Mouse (Mus musculus) G1E (cell line): ENCODE measurements around the gene Gtf2ird1. TPM values are rescaled to one million over a fixed set of nuclear protein-coding genes. Genes with fewer than 3 reads are reported as not detected.

Experiments used
- ATAC-seq: 2 replicates; pipeline ENCODE4 v1.8.0; 2016; ENCODE audit warnings: mild to moderate bottlenecking; ENCODE audit not compliant: insufficient number of reproducible peaks, poor library complexity, low FRiP score, severe bottlenecking; ENCODE audit errors: extremely low read depth
- DNase-seq: peaks from one replicate; pipeline ENCODE4 v3.0.0; 2012; ENCODE audit warnings: low spot score
- H3K27me3 ChIP-seq: 2 replicates; pipeline ENCODE4 v1.6.1; 2012; ENCODE audit warnings: mild to moderate bottlenecking, low read length, inconsistent platforms; ENCODE audit not compliant: insufficient read depth
- H3K36me3 ChIP-seq: replicated peaks from 2 replicates; pipeline ENCODE3; 2012; ENCODE audit warnings: mild to moderate bottlenecking, inconsistent platforms
- H3K4me1 ChIP-seq: 2 replicates; pipeline ENCODE4 v1.6.1; 2012; ENCODE audit warnings: low read depth, low read length, inconsistent platforms, mixed read lengths; ENCODE audit not compliant: insufficient read depth
- H3K4me3 ChIP-seq: 2 replicates; pipeline ENCODE4 v1.5.1; 2012; ENCODE audit warnings: low read depth, mild to moderate bottlenecking, inconsistent platforms, low read length, moderate library complexity, mixed read lengths
- H3K9me3 ChIP-seq: replicated peaks from 2 replicates; pipeline ENCODE4 v1.6.1; 2012; ENCODE audit warnings: inconsistent platforms
- CTCF ChIP-seq: IDR thresholded peaks from 2 replicates; pipeline ENCODE4 v1.5.1; 2012; ENCODE audit warnings: low read depth, low read length, inconsistent platforms, mixed read lengths
- GATA1 ChIP-seq: IDR thresholded peaks from 2 replicates; pipeline ENCODE4 v1.6.1; 2012; ENCODE audit warnings: borderline replicate concordance, low read length, inconsistent platforms, mixed read lengths
- GATA2 ChIP-seq: IDR thresholded peaks from 2 replicates; pipeline ENCODE4 v1.6.1; 2012; ENCODE audit warnings: low read depth, low read length, inconsistent platforms, borderline replicate concordance
- POLR2AphosphoS5 ChIP-seq: IDR thresholded peaks from 2 replicates; pipeline ENCODE4 v1.6.1; 2012; ENCODE audit warnings: low read depth, low read length, inconsistent platforms; ENCODE audit not compliant: insufficient replicate concordance
- TAL1 ChIP-seq: conservative IDR thresholded peaks from 2 replicates; pipeline ENCODE4 v1.6.1; 2012; ENCODE audit warnings: low read depth, low read length, inconsistent platforms, mixed read lengths
- polyA plus RNA-seq: library from polyadenylated mRNA; stranded (reverse); fragments of >175 nt; gene quantifications from 2 replicates; pipeline ENCODE4 v1.2.3, GENCODE M21; 2012
- total RNA-seq, 2 experiments: library from RNA; stranded (forward) in 1 of 2; stranded (reverse) in 1 of 2; fragments of 200-1000 nt in 1 of 2; fragments of >200 nt in 1 of 2; fragmentation: Nextera tagmentation in 1 of 2; gene quantifications; 2 replicates each; pipeline ENCODE4 v1.2.3; 2014 to 2017

Gtf2ird1 gene
- total and polyA plus RNA-seq, 3 experiments, result 1.5 to 2.2 TPM; not detected in 1

DNA sequence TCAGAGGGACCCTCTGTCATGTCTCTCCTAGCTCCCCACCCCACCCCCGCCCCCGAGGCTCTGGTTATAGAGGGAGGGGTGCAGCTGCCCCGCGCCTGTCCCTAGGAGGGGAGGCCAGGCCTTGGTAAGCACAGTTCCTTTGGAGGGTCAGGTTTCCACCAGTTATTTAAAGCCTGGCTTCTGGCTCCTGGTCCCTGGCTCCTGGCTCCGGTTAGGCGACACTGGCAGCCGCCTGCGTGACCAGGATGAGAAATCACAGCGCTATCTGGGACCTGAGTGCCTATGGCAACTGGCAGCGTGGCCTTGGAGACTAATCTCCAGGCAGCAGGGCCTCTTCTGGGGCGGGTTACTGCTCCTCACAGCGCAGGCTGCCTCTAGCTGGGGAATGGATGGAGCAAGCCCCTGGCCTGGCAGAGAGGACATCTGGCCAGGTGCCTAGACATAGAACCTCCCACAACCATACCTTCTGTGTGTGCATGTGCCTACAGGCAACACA is 20.6 kb downstream of the Gtf2ird1 start:
- DNase-seq (no peak), ATAC-seq (no peak)
- no peaks in the 10 kb centered on the region for H3K9me3 ChIP-seq
- no peak overlapping the region for H3K4me3 ChIP-seq
- no peaks in the 10 kb centered on the region for H3K4me1 ChIP-seq
- peaks cover 3% of the 10 kb centered on the region; the same call in 1 of the 2 replicates for H3K27me3 ChIP-seq
- no peaks in the 10 kb centered on the region for H3K36me3 ChIP-seq
- TF ChIP-seq GATA1 (no peak), GATA2 (no peak), POLR2AphosphoS5 (no peak), TAL1 (no peak), CTCF (no peak)

DNA sequence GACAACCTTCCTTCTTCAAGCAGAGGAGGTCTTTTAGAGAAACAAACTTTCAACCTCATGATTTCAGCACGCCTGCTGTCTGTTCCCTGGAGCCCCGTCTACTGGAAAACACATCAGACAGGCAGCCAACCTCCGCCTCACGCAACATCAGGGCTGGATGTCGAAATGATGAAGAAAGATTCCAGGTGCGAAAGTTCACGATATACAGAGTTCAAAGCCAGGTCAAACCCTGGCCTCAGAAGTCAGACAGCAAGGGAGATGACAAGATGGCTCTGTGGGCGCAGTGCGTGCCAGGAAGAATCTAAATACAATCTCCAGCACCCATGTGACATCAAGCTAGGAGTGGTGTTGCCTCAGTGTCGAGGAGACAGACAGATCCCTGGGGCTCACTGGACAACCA is 23.4 kb downstream of the Gtf2ird1 start:
- TF ChIP-seq TAL1 (no peak), GATA2 (no peak), POLR2AphosphoS5 (no peak), GATA1 (no peak), CTCF (no peak)
- ATAC-seq, result no peak
- DNase-seq, result no peak
- H3K9me3 ChIP-seq, result no peaks in the 10 kb centered on the region
- no peaks in the 10 kb centered on the region for H3K36me3 ChIP-seq
- no peak overlapping the region for H3K4me3 ChIP-seq
- H3K4me1 ChIP-seq, result no peaks in the 10 kb centered on the region
- H3K27me3 ChIP-seq, result peaks cover 3% of the 10 kb centered on the region; the same call in 1 of the 2 replicates

DNA sequence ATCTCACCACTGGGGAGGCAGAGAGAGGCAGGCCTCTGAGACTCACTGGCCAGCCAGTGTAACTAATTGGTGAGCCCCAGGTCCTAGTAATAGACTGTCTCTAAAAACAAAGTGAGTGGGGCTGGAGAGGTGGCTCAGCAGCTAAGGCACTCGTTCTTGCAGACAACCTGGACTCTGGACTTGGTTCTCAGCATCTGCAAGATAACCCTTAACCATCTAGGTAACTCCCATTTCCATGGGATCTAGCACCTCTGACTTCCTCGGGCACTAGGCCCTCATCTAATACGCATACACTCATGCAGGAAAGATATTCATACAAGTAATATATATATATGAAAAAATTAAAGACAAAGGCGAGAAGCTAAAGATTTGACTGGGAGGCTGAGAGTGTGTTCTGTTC is 26.4 kb downstream of the Gtf2ird1 start:
- ATAC-seq (no peak), DNase-seq (no peak)
- H3K27me3 ChIP-seq, result no peaks in the 10 kb centered on the region
- H3K4me3 ChIP-seq, result no peak overlapping the region
- no peak for TF ChIP-seq CTCF
- no peak for TF ChIP-seq TAL1
- TF ChIP-seq GATA2, result no peak
- no peak for TF ChIP-seq GATA1
- no peak for TF ChIP-seq POLR2AphosphoS5
- H3K9me3 ChIP-seq, result no peaks in the 10 kb centered on the region
- H3K36me3 ChIP-seq, result no peaks in the 10 kb centered on the region
- H3K4me1 ChIP-seq, result no peaks in the 10 kb centered on the region

DNA sequence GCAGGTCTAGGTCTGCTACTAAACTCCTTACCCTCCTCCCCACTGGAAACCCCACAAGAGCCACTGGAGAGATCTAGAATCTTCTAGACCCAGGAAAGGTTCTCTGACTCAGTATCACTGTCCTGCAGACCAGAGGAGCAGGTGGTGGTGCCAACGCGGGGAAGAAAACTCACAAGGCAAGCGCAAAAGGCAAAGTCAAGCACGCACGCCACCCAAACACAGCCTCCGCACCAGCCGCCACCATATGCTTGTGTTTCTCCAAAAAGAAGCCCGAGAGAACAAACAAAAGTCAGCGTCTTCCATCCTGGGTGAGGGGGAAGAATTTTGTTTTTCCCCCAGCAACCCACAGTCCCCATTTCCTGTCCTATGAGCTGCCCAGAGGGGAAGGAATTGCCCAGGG is 28.9 kb downstream of the Gtf2ird1 start:
- no peaks in the 10 kb centered on the region for H3K4me1 ChIP-seq
- H3K27me3 ChIP-seq, result peaks cover 3% of the 10 kb centered on the region; the same call in 1 of the 2 replicates
- no peak for DNase-seq
- no peak overlapping the region for H3K4me3 ChIP-seq
- ATAC-seq, result no peak
- TF ChIP-seq CTCF, result no peak
- no peak for TF ChIP-seq TAL1
- no peak for TF ChIP-seq GATA1
- TF ChIP-seq GATA2, result no peak
- TF ChIP-seq POLR2AphosphoS5, result no peak
- no peaks in the 10 kb centered on the region for H3K9me3 ChIP-seq
- H3K36me3 ChIP-seq, result no peaks in the 10 kb centered on the region

DNA sequence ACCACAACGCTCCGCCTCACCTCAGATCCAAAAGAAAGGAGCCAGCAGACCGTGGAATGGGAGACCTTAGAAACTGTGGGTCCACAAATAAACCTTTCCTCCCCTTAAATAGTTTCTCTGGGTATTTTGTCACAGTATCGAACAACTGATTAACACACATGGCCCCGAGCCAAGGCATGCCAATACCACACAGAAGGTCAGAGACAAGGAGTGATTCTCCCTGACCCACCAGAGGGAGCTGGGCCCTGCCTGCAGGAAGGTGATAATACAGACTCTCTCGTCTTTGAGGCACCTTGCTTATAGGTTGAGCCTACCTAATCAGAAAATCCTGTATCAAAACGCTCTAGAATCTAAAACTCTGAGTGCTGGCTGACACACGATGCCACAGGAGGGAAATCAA is 30.9 kb downstream of the Gtf2ird1 start:
- Histone ChIP-seq H3K9me3 (no peaks in the 10 kb centered on the region), H3K4me3 (no peak overlapping the region), H3K27me3 (peaks cover 6% of the 10 kb centered on the region; the same call in 1 of the 2 replicates), H3K4me1 (no peaks in the 10 kb centered on the region), H3K36me3 (no peaks in the 10 kb centered on the region)
- TF ChIP-seq POLR2AphosphoS5, result no peak
- TF ChIP-seq TAL1, result no peak
- TF ChIP-seq GATA2, result no peak
- no peak for TF ChIP-seq CTCF
- no peak for TF ChIP-seq GATA1
- ATAC-seq (no peak), DNase-seq (no peak)

DNA sequence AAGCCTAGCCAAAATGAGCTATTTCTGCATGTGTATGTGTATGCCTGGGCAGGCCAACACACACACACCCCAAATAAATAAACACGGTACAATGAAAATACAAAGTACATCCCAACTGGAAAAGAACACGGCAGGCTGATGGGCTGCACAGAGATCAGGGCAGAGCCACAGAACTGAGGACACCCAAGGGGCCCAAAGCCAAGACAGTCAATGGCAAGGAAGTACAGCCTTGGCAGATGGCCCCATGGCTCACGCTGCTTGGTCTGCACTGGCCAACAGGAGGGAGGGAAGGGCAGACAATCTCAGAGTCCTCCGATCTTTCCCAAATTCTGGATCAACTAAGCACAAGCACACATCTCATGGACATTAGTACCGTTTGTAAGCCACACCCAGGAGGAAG is 32.6 kb downstream of the Gtf2ird1 start:
- DNase-seq (no peak), ATAC-seq (no peak)
- H3K9me3 ChIP-seq, result no peaks in the 10 kb centered on the region
- no peaks in the 10 kb centered on the region for H3K36me3 ChIP-seq
- TF ChIP-seq GATA1 (no peak), POLR2AphosphoS5 (no peak), CTCF (no peak), GATA2 (no peak), TAL1 (no peak)
- H3K4me1 ChIP-seq, result no peaks in the 10 kb centered on the region
- peaks cover 6% of the 10 kb centered on the region; the same call in 1 of the 2 replicates for H3K27me3 ChIP-seq
- no peak overlapping the region for H3K4me3 ChIP-seq
